Mouse (Mus musculus) gonadal fat pad, adult 2 months (tissue): ENCODE results near the gene Nfib. TPM values are rescaled to one million over a fixed set of nuclear protein-coding genes. Genes with fewer than 3 reads are reported as not detected.
"Not testable (repeated sequence)": the region's sequence is repeated elsewhere in the genome, so short reads cannot be mapped to it uniquely, and the experiment has no call there.

Experiments
- DNase-seq: peaks from one replicate; pipeline ENCODE4 v3.0.0-alpha.2; 2012; ENCODE audit warnings: low read depth
- polyA plus RNA-seq: library from polyadenylated mRNA; depleted of rRNA; stranded (reverse); fragments of >200 nt; gene quantifications from 2 replicates; pipeline ENCODE4 v1.2.3, GENCODE M21; 2012

Nfib gene
- polyA plus RNA-seq, 1 experiment, result 26.3 TPM

GRCm38 (mm10) chr4:82304148-82304871 lies 401.2 kb downstream of the Nfib start:
- DNase-seq, result no peak

GRCm38 (mm10) chr4:82303362-82303900 lies 402.1 kb downstream of the Nfib start:
- no peak for DNase-seq

- no peak for DNase-seq
These were observed 402.6 kb downstream of the Nfib start for GRCm38 (mm10) chr4:82302901-82303300.

- no peak for DNase-seq
These were observed 406.9 kb downstream of the Nfib start for GRCm38 (mm10) chr4:82298606-82299005.

- no peak for DNase-seq
These were observed 408.0 kb downstream of the Nfib start for GRCm38 (mm10) chr4:82297562-82297961.

GRCm38 (mm10) chr4:82294066-82294465 lies 411.5 kb downstream of the Nfib start:
- DNase-seq, result no peak

GRCm38 (mm10) chr4:82291174-82291847 lies 414.2 kb downstream of the Nfib start:
- no peak for DNase-seq

GRCm38 (mm10) chr4:82290623-82291022 lies 414.9 kb downstream of the Nfib start:
- DNase-seq, result no peak

- DNase-seq, result no peak
These were observed 416.0 kb downstream of the Nfib start for GRCm38 (mm10) chr4:82289596-82289995.

- no peak for DNase-seq
These were observed 417.4 kb downstream of the Nfib start for GRCm38 (mm10) chr4:82288138-82288537.

GRCm38 (mm10) chr4:82287454-82287853 lies 418.1 kb downstream of the Nfib start:
- no peak for DNase-seq

- no peak for DNase-seq
These were observed 418.6 kb downstream of the Nfib start for GRCm38 (mm10) chr4:82286931-82287330.

- peak; percentile 100 for DNase-seq
These were observed 422.0 kb downstream of the Nfib start for GRCm38 (mm10) chr4:82283536-82283935.

- no peak for DNase-seq
These were observed 429.6 kb downstream of the Nfib start for GRCm38 (mm10) chr4:82275996-82276395.

- DNase-seq, result no peak
These were observed 432.3 kb downstream of the Nfib start for GRCm38 (mm10) chr4:82273049-82273754.

- DNase-seq, result no peak
These were observed 433.5 kb downstream of the Nfib start for GRCm38 (mm10) chr4:82272099-82272498.

GRCm38 (mm10) chr4:82271547-82271946 lies 434.0 kb downstream of the Nfib start:
- DNase-seq, result no peak

- no peak for DNase-seq
These were observed 437.4 kb downstream of the Nfib start for GRCm38 (mm10) chr4:82267832-82268778.

- no peak for DNase-seq
These were observed 439.4 kb downstream of the Nfib start for GRCm38 (mm10) chr4:82266066-82266619.

GRCm38 (mm10) chr4:82258545-82258944 lies 447.0 kb downstream of the Nfib start:
- not testable (repeated sequence) for DNase-seq

- DNase-seq, result no peak
These were observed 453.5 kb downstream of the Nfib start for GRCm38 (mm10) chr4:82252054-82252453.
